Mouse (Mus musculus): ENCODE measurements at regions not wholly inside any gene's neighbourhood (a gene's known extent, or its start where the extent isn't known, plus 50 kb on each side); places are given as distances from the start of the nearest gene placed in this dataset.

DNA sequence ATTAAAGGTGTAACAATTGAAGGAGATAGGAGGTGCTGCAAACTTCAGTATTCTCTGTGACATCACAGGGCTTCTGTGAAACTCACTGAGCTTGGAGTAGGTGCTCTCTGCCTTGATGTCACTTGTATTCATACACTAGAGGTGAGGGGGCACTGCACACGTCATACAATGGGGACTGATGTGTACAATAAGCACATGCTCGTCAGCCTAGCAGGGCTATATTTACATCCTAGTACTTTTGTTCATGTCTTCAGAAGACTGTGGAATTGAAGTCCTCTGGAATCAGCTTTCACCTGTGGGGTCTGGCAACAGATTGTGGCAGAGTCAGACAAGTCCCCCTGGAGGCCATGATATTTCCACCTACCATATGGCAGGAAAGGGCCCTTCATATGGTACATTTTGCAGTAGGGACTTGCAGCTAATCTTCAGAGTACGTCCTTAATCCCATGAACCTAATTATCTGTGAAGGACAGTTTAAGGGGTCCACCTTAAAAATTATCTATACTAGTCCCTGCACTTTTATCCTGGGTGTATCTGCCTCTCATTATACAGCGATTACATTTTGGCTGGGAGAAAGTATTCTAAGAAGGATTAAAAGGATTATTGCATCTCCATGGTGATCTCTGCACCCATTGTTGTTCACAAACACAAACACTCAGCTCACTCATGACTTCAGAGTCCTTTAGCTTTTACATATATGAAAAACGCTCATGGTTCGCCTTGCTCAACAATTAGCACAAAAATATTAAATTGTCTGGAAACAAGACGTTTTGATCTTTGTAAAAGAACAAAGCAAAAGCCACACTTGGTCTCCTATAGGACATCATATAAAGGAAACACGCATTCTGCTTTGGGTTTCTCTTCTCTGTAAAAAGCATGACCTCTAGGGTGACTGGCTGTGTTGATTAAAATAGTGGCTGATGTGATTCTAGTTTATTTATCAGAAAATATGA lies 324.1 kb upstream of the Itga1 start:
- 56% methylated on average over 8 of the region's 8 CpGs for WGBS (ENCODE audit: insufficient replicate concordance)
- no peak for ATAC-seq (ENCODE audit: low read depth)
- H3K9me3 ChIP-seq (replicated peaks) = no peaks in the 10 kb centered on the region
- H3K4me2 ChIP-seq = no peak overlapping the region
- H3K27ac ChIP-seq = no peak overlapping the region
- H3K36me3 ChIP-seq = no peaks in the 10 kb centered on the region
- no peaks in the 10 kb centered on the region for H3K4me1 ChIP-seq (replicated peaks)
- no peak overlapping the region for H3K4me3 ChIP-seq (replicated peaks)
- no peak for DNase-seq
- no peaks in the 10 kb centered on the region for H3K27me3 ChIP-seq
- no peak overlapping the region for H3K9ac ChIP-seq

DNA sequence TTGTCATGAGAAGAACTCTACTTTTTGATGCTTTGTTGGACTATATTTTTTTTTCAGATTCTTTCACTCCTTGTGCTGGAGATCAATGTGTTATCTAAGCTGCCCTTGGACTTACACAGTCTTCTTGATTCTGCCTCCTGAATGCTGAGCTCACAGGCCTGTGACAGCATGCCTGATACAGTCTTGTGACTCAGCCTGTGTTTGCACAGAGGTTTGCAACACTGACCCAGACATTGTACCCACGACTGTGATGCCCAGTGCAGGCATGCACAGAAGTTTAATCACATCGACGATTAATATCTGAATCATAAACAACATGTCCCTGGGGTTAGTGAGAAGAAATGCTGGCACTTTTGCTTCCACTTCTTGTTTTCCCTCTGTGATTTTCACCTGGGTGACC lies 322.0 kb upstream of the Itga1 start:
- no peaks in the 10 kb centered on the region for H3K4me1 ChIP-seq (replicated peaks)
- H3K9ac ChIP-seq = no peak overlapping the region
- no peak overlapping the region for H3K4me2 ChIP-seq
- no peak for DNase-seq
- H3K36me3 ChIP-seq = no peaks in the 10 kb centered on the region
- H3K4me3 ChIP-seq (replicated peaks) = no peak overlapping the region
- H3K27me3 ChIP-seq = no peaks in the 10 kb centered on the region
- no peak overlapping the region for H3K27ac ChIP-seq
- no peaks in the 10 kb centered on the region for H3K9me3 ChIP-seq (replicated peaks)
- 54% methylated on average over 3 of the region's 3 CpGs for WGBS (ENCODE audit: insufficient replicate concordance)
- ATAC-seq (ENCODE audit: low read depth) = no peak

DNA sequence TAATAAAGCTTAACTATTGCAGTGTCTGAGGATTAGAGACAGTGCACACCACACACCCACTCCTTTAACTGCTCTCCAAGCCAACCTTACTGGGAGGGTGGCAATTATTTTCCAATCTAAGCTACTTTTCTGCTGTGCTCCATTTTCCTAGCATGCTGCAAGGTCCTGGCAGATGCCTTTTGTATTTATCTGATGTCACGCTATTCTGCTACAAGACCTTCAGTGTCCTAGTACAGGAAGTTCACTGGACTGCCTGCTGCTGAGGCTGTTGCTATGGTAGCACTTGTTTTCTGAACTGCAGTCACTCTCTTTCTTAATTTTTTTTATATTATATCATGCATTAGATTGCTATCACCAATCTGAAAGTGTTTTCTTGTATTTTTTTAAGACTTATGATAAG lies 319.7 kb upstream of the Itga1 start:
- Histone ChIP-seq H3K4me2 (no peak overlapping the region), H3K4me3 (replicated peaks) (no peak overlapping the region), H3K27me3 (no peaks in the 10 kb centered on the region), H3K27ac (no peak overlapping the region), H3K9ac (no peak overlapping the region), H3K4me1 (replicated peaks) (no peaks in the 10 kb centered on the region), H3K36me3 (no peaks in the 10 kb centered on the region), H3K9me3 (replicated peaks) (no peaks in the 10 kb centered on the region)
- DNase-seq (no peak), ATAC-seq (ENCODE audit: low read depth) (no peak)
- 42% methylated on average over 1 of the region's 1 CpGs for WGBS (ENCODE audit: insufficient replicate concordance)

DNA sequence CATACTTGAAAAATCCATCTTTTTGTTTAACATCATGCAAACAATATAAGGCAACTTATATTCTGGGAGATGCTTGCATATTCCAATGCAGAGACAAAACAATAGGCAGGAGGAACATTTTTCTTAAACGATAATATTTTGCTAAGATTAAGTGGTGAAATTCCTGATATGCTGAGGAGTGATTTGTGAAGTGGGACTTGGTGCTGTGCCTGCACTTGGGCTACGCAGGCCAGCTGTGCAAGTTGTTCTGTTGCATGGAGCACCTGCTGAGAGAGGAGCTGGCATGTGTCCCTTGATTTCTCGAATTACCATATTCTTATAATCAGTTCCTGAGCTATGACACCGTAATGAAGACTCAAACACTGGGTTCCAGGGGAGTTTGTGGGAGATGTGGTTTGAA lies 316.1 kb upstream of the Itga1 start:
- H3K27ac ChIP-seq = no peak overlapping the region
- no peak overlapping the region for H3K4me3 ChIP-seq (replicated peaks)
- H3K36me3 ChIP-seq = no peaks in the 10 kb centered on the region
- ATAC-seq (ENCODE audit: low read depth) (no peak), DNase-seq (no peak)
- 62% methylated on average over 4 of the region's 4 CpGs for WGBS (ENCODE audit: insufficient replicate concordance)
- no peaks in the 10 kb centered on the region for H3K27me3 ChIP-seq
- H3K4me1 ChIP-seq (replicated peaks) = no peaks in the 10 kb centered on the region
- H3K9me3 ChIP-seq (replicated peaks) = no peaks in the 10 kb centered on the region
- no peak overlapping the region for H3K4me2 ChIP-seq
- H3K9ac ChIP-seq = no peak overlapping the region

DNA sequence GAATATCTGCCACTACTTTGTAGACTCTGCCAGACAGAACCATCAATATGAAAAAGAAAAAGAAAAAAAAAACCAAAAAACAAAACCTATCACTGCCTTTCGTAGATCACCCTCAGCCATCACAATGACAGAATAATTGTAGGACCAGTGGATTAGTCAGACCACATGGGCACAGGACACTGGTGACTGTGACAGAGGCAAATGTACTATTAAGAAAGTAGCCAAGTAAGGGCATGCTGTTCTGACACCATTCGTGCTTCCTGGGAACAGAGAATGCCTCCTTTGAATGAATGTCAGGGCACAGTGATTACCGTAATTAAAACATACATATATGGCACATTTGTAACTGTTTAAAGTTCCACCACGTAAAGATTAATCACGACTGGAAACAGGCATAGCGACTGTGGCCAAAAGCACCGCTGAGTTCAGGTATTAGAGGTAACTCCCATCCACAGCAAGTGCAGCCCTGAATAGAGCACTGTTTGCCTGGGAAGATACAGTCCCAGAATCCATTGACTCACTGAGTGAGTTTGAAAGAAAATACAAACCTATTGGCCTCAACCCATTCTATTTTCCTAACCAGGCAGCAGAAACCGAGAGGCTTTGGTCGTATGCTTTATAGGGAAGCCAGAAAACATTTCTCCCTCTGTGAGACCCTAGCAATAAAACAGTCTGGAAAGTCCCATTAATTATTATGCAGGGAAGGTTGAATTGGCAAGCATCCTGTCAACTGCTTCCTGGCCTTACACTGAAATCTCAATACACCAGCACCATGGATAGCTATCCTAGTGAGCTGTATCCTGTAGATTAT lies 312.2 kb upstream of the Itga1 start:
- no peak for DNase-seq
- Histone ChIP-seq H3K9ac (no peak overlapping the region), H3K4me1 (replicated peaks) (no peaks in the 10 kb centered on the region), H3K4me2 (no peak overlapping the region), H3K27ac (no peak overlapping the region), H3K27me3 (no peaks in the 10 kb centered on the region), H3K36me3 (no peaks in the 10 kb centered on the region), H3K4me3 (replicated peaks) (no peak overlapping the region), H3K9me3 (replicated peaks) (no peaks in the 10 kb centered on the region)
- WGBS (ENCODE audit: insufficient replicate concordance) = 54% methylated on average over 9 of the region's 9 CpGs
- ATAC-seq (ENCODE audit: low read depth) = no peak

DNA sequence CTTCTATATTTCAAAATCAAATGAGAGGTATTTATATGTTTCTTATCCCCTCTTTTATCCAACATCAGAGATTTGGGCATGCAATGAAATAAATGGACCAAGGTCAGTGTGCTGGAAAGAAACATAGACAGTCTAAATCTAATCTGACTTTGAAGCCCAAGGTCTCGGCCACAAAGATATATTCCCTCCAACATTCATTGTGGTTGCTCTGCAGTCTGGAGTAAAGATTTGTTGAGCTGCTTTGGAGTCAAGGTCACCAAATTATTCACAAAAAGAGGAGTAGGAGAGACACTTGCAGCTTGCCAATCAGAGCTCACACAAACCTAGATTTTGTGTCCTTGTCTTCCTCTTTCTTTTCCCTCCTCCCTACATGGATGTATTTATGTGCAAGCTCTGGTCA lies 304.2 kb upstream of the Itga1 start:
- Histone ChIP-seq H3K4me1 (replicated peaks) (no peaks in the 10 kb centered on the region), H3K4me3 (replicated peaks) (no peak overlapping the region), H3K36me3 (no peaks in the 10 kb centered on the region), H3K9ac (no peak overlapping the region), H3K27ac (no peak overlapping the region), H3K4me2 (no peak overlapping the region), H3K9me3 (replicated peaks) (no peaks in the 10 kb centered on the region), H3K27me3 (no peaks in the 10 kb centered on the region)
- DNase-seq (no peak), ATAC-seq (ENCODE audit: low read depth) (no peak)
- 54% methylated on average over 1 of the region's 1 CpGs for WGBS (ENCODE audit: insufficient replicate concordance)

DNA sequence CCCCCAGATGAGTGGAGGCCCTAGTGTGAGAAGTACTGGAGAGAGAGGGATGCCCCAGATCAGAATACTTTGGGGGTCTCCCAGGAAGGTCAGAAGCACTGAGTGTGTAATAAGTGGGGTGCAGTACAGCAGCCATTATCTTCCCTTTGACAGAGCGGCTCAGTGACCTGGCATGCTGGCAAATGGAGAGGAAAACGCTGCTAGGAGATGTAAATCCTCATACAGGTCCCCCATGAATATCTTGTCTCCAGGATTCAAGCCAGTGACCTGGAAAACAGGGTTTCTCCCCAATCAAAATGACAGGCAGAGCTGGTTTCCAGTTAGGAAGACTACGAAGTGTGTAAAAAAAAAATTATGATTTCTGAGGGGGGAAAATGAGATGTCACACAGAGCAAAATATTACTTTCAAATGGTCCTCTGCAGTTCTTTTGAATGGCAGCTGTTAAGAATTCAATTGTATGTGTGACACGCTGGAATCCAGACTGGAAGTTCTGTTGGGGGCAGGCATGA lies 299.0 kb upstream of the Itga1 start:
- Histone ChIP-seq H3K9ac (no peak overlapping the region), H3K4me2 (no peak overlapping the region), H3K27me3 (no peaks in the 10 kb centered on the region), H3K4me3 (replicated peaks) (no peak overlapping the region), H3K4me1 (replicated peaks) (no peaks in the 10 kb centered on the region), H3K36me3 (no peaks in the 10 kb centered on the region), H3K27ac (no peak overlapping the region), H3K9me3 (replicated peaks) (no peaks in the 10 kb centered on the region)
- 51% methylated on average over 4 of the region's 4 CpGs for WGBS (ENCODE audit: insufficient replicate concordance)
- ATAC-seq (ENCODE audit: low read depth) (no peak), DNase-seq (no peak)

DNA sequence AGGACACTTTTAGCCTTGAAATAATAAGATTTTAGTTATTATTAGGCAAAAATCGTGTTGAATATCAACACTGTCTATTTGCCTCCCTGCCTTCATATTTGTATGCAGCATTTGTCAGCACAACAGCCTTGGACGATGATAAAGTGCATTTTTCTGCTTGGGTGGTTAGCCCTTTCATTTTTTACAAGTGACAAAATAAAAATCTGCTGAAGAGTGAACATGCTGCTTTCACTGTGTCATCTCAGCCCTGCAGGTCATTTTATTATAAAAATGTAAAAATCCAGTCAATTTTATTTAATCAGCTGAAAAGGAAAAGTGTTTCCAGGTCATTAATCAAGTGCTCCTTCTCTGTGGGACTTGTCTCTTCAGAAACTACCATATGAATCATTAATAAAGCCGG lies 277.9 kb upstream of the Itga1 start:
- Histone ChIP-seq H3K9ac (no peak overlapping the region), H3K27me3 (no peaks in the 10 kb centered on the region), H3K4me2 (no peak overlapping the region), H3K36me3 (no peaks in the 10 kb centered on the region), H3K27ac (no peak overlapping the region), H3K4me1 (replicated peaks) (no peaks in the 10 kb centered on the region), H3K4me3 (replicated peaks) (no peak overlapping the region), H3K9me3 (replicated peaks) (no peaks in the 10 kb centered on the region)
- 39% methylated on average over 3 of the region's 3 CpGs for WGBS (ENCODE audit: insufficient replicate concordance)
- DNase-seq = no peak
- ATAC-seq (ENCODE audit: low read depth) = no peak

DNA sequence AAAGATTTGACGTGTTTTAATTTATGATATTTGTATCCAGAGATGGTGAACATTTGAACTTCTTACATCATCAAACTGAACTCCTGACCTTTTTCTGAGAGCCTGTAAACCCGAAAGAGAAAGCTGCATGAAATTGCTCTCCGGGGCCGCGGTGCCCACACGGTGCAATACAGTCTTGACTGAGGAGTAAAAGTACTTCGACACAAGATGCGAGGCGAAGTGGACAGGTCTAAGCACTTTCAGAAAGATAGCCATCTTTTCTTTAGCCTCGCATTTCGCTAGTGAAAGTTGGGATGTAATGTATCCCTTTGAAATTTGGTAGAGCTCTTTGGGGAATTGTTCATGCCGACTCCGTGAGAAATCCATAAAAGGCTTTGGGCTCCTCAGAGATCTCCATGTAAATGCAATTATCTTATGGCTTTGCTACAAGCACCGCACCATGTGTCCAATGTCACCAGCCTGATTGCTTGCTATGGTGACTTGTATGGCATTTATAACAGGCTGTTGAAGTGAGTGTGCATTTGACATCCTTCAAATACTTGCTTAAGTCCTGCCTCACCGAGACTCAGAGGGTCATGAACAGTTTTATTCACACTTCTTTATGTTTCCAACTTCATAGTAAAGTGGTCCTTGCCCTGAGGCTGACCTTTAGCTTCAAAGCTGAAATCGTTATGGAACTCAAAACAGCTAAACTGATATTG lies 274.6 kb upstream of the Itga1 start:
- Histone ChIP-seq H3K36me3 (no peaks in the 10 kb centered on the region), H3K4me1 (replicated peaks) (no peaks in the 10 kb centered on the region), H3K27me3 (no peaks in the 10 kb centered on the region), H3K27ac (no peak overlapping the region), H3K4me2 (no peak overlapping the region), H3K9me3 (replicated peaks) (no peaks in the 10 kb centered on the region), H3K9ac (no peak overlapping the region), H3K4me3 (replicated peaks) (no peak overlapping the region)
- WGBS (ENCODE audit: insufficient replicate concordance) = 75% methylated on average over 16 of the region's 16 CpGs
- no peak for ATAC-seq (ENCODE audit: low read depth)
- no peak for DNase-seq

DNA sequence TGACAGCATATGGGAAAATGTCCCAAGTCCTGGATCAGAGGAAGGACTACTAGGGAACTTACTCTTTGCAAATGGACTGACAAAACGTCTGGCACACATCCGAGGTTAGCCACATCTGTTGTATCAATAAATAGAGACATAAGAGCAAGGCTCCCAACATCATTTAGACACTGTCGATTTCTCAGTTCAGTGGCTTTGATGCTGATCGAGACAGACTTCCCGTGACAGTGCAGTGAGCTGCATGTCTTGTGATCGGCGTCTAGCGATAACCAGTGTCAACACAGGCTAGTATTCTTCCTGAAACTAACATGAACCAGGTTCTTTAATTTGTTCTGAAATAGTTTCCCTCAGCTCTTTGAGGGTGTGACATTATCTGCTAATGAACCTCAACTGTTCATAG lies 259.7 kb upstream of the Itga1 start:
- no peaks in the 10 kb centered on the region for H3K27me3 ChIP-seq
- 73% methylated on average over 8 of the region's 8 CpGs for WGBS (ENCODE audit: insufficient replicate concordance)
- no peaks in the 10 kb centered on the region for H3K4me1 ChIP-seq (replicated peaks)
- H3K9me3 ChIP-seq (replicated peaks) = no peaks in the 10 kb centered on the region
- H3K27ac ChIP-seq = no peak overlapping the region
- H3K4me2 ChIP-seq = no peak overlapping the region
- ATAC-seq (ENCODE audit: low read depth) (no peak), DNase-seq (no peak)
- H3K4me3 ChIP-seq (replicated peaks) = no peak overlapping the region
- no peaks in the 10 kb centered on the region for H3K36me3 ChIP-seq
- H3K9ac ChIP-seq = no peak overlapping the region

DNA sequence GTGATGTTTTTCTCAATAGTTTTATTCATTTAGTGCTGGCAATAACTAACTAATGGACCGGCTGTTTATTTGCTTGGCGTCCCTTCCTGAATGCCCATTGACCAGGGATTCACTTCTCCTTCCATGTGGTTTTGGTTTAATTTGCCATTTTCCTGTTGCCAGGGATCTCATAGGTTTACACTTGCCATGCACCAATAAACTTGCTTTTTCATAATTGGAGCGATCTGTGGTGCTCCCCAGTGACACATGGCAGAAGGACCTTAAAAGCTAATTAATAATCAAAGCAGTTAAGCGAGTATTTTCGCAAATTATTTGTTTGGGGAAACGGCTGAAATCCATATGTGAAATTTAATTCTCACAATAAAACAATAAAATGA lies 245.2 kb upstream of the Itga1 start:
- 74% methylated on average over 6 of the region's 6 CpGs for WGBS (ENCODE audit: insufficient replicate concordance)
- no peak overlapping the region for H3K9ac ChIP-seq
- no peaks in the 10 kb centered on the region for H3K4me1 ChIP-seq (replicated peaks)
- DNase-seq = no peak
- no peak for ATAC-seq (ENCODE audit: low read depth)
- no peak overlapping the region for H3K27ac ChIP-seq
- H3K4me3 ChIP-seq (replicated peaks) = no peak overlapping the region
- no peak overlapping the region for H3K4me2 ChIP-seq
- no peaks in the 10 kb centered on the region for H3K9me3 ChIP-seq (replicated peaks)
- H3K36me3 ChIP-seq = no peaks in the 10 kb centered on the region
- H3K27me3 ChIP-seq = no peaks in the 10 kb centered on the region
